Mouse (Mus musculus) heart, embryonic 11.5 days (tissue): ENCODE measurements around the gene Il1f6. TPM values are rescaled to one million over a fixed set of nuclear protein-coding genes. Genes with fewer than 3 reads are reported as not detected.
"Not testable (repeated sequence)": the region's sequence is repeated elsewhere in the genome, so short reads cannot be mapped to it uniquely, and the experiment has no call there.

Experiments used
- ATAC-seq: fragments of 200-750 bp; cut with Nextera tagmentation; replicated peaks from 2 replicates; pipeline ENCODE4 v1.8.0; 2017; ENCODE audit warnings: moderate library complexity; ENCODE audit not compliant: insufficient number of reproducible peaks, low FRiP score, low TSS enrichment
- H3K27ac ChIP-seq: fragments of 300-500 bp; sonication (generic); 2 replicates; pipeline ENCODE4 v1.5.1; 2014; ENCODE audit warnings: mild to moderate bottlenecking, low read depth, low read length
- H3K27me3 ChIP-seq: fragments of 300-500 bp; sonication (generic); 2 replicates; pipeline ENCODE4 v1.6.1; 2014; ENCODE audit warnings: mild to moderate bottlenecking, low read length, mixed read lengths; ENCODE audit not compliant: control insufficient read depth, insufficient read depth
- H3K36me3 ChIP-seq: fragments of 300-500 bp; sonication (generic); 2 replicates; pipeline ENCODE4 v1.6.1; 2014; ENCODE audit warnings: mild to moderate bottlenecking, low read length, moderate library complexity, mixed read lengths; ENCODE audit not compliant: control insufficient read depth, insufficient read depth
- H3K4me1 ChIP-seq: fragments of 300-500 bp; sonication (generic); 2 replicates; pipeline ENCODE4 v1.6.1; 2014; ENCODE audit warnings: low read length; ENCODE audit not compliant: control insufficient read depth, insufficient read depth
- H3K4me2 ChIP-seq: fragments of 300-500 bp; sonication (generic); 2 replicates; pipeline ENCODE4 v1.6.1; 2014; ENCODE audit warnings: mild to moderate bottlenecking, moderate library complexity
- H3K4me3 ChIP-seq: fragments of 300-500 bp; sonication (generic); 2 replicates; pipeline ENCODE4 v1.5.1; 2014; ENCODE audit warnings: low read depth, low read length
- H3K9ac ChIP-seq: fragments of 300-500 bp; sonication (generic); 2 replicates; pipeline ENCODE4 v1.6.1; 2014; ENCODE audit warnings: mild to moderate bottlenecking, low read depth, low read length, moderate library complexity
- H3K9me3 ChIP-seq: fragments of 300-500 bp; sonication (generic); replicated peaks from 2 replicates; pipeline ENCODE4 v1.6.1; 2016; ENCODE audit warnings: low read length; ENCODE audit not compliant: control insufficient read depth
- WGBS: fragments of 180-500 bp; shearing (Covaris S2); extraction: QIAGEN DNeasy Blood & Tissue Kit; methylation state at CpG from one replicate; pipeline ENCODE4 v1.1.7; 2014; ENCODE audit not compliant: insufficient replicate concordance; 5-methylcytosine and 5-hydroxymethylcytosine counted together
- polyA plus RNA-seq: library from polyadenylated mRNA; unstranded; fragments of >200 nt; fragmentation: Nextera tagmentation; extraction: Ambion mirVana; gene quantifications from 2 replicates; pipeline ENCODE4 v1.2.1, GENCODE M21; 2014

The Il1f6 gene
- not detected in 2 replicates for polyA plus RNA-seq

DNA sequence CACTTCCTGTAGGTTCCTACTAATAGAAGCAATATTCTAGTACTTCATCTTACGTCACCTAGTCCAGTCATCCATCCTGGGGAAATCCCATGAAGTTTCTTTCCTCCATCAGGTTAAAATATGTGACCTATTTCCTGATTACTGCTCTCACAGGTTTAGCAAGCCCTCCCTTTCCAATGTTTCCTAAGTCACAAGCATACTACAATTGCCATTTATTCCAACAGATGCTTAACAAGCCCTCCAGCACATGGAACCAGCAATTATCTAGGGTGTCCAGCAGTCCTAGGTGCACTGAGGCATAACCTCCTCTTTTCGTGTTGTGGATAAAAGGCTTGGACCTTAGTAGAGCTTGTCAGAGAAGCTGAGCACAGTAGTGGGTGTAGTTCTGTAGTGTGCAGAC lies at the start of gene Il1f6:
TSS of gene Il1f6 (plus strand) at position 301 of the 400 bp plus-strand sequence.
- ATAC-seq = no peak
- Histone ChIP-seq H3K36me3 (no peaks in the 10 kb centered on the region), H3K4me2 (no peak within 1 kb of the TSS), H3K9ac (no peak within 1 kb of the TSS), H3K4me3 (no peak within 1 kb of the TSS), H3K27ac (no peak within 1 kb of the TSS), H3K27me3 (no peaks in the 10 kb centered on the region), H3K4me1 (no peaks in the 10 kb centered on the region), H3K9me3 (no peaks in the 10 kb centered on the region)
- 81% methylated on average over 2 of the region's 2 CpGs for WGBS

DNA sequence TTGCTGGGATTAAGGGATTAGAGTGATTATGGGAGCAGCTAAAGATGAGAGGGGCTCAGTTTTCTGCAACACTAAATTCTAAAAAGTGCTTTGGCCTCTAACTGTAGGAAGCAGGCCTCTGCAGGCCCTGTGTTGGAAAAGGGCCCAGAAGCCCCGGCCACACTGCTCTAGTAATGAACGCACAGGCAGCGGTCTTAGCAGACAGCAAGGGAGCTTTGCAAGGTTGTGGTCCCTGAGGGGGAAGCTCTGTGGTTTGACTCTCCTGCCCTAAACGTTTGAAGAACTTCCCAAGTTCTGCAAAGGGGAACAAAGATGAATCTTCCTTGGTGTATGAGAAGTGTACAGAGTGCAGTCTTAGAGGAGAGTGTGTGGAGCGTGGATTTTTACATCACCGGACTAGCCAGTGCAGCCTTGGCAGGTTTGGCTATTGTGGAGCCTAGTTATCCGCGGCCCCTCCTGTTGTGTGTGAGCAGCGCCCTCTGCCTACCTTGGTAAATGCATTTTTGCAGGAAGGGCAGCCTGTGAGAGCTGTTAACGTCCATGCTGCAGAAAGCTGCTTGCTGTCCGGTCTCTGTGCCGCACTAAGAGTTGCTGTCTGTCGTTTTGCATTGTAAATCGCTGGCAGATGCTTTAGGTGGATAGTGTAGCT lies 33.4 kb upstream of the Il1f6 start:
- Histone ChIP-seq H3K4me2 (peak overlapping the region; percentile 52), H3K4me3 (0 out of 2 replicates have a peak overlapping the region, but pooled peaks have one; percentile 14)
- 19% methylated on average over 14 of the region's 14 CpGs for WGBS

DNA sequence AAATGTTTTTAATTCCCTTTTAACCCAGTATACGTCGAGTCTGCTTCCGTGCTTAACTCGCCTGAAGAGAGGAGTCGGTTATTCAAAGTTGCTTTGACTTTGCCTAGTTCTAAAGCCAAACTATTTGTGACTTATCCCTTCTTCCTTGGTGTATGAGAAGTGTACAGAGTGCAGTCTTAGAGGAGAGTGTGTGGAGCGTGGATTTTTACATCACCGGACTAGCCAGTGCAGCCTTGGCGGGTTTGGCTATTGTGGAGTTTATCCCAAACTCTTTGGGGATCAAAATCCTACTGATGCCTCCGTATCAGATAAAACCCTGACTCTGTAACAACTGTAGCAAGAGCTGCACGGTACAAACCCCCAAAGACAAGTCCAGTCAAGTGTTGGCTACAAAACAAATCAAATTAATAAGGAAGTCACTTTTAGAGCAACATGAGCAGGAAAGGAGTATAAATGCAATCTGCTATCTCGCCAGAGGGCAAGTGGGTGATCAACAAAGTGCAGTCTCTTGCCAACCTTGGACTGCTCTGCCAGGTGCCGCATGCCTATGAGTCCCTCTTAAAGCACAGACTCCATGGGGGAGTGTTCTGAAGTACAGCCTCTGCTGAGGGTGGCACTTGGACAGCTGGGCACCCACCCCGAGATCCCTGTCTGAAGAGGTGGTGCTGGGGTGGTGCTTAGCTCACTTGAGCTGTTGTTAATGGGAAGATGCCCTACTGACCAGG lies 32.6 kb upstream of the Il1f6 start:
- H3K4me2 ChIP-seq = peak overlapping the region; percentile 52
- WGBS = 61% methylated on average over 13 of the region's 13 CpGs

More for the DNA sequence above, 33.4 kb upstream of the Il1f6 start:
- not testable (repeated sequence) for H3K27me3 ChIP-seq, H3K27ac ChIP-seq, H3K9me3 ChIP-seq, H3K9ac ChIP-seq, H3K36me3 ChIP-seq, H3K4me1 ChIP-seq
- ATAC-seq = 0 out of 2 replicates have a peak, but pooled peaks have one; percentile 22

DNA sequence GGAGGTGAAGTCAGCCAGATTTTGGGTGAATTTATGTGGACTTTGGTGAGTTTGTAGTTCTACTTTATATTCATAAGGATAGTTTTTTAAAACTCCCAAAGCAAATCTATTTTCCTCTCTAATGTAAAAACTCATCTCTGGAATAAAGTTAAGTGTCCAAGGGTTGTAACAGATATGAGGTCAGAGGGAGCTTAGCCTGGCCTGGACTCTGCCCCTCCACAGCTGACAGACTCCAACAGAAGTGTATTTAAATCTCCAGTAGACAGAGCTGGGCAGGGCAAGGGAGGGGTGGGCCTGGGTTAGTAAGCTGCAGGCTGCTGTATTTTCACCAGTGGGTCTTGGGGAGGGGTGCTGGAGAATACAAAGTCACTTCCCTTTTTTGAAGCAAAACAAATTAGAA lies 31.1 kb upstream of the Il1f6 start:
- H3K27ac ChIP-seq, ATAC-seq, H3K27me3 ChIP-seq, H3K9me3 ChIP-seq, H3K36me3 ChIP-seq, H3K4me3 ChIP-seq, H3K9ac ChIP-seq, H3K4me2 ChIP-seq, H3K4me1 ChIP-seq: not testable (repeated sequence)

More for the DNA sequence above, 32.6 kb upstream of the Il1f6 start:
- not testable (repeated sequence) for H3K27ac ChIP-seq, H3K36me3 ChIP-seq, H3K4me1 ChIP-seq, ATAC-seq, H3K9ac ChIP-seq, H3K9me3 ChIP-seq, H3K27me3 ChIP-seq
- H3K4me3 ChIP-seq = 0 out of 2 replicates have a peak overlapping the region, but pooled peaks have one; percentile 14

DNA sequence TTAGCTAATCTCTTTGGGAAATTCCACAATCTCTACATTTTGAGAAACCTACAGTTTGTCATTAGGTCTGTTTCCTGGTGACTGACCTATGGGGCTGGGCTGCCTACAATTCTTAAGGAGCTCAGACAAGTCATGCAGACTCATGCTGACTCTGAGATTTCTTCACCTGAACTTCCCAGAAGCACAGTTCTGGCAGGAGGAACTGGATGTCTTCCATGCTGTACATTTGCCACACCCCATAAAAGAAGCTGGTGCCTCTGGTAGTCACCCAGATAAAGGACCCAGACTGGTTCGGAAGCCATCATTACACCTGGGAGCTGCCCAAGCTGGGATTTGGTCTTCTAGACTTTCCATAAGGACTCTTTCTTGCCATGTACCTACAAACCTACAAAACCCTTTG lies 29.0 kb upstream of the Il1f6 start, which contains the start of gene Il1f9:
TSS of gene Il1f9 (plus strand) at position 301 of the 400 bp plus-strand sequence.
- no peak within 1 kb of the TSS for H3K9ac ChIP-seq
- no peaks in the 10 kb centered on the region for H3K9me3 ChIP-seq
- H3K27me3 ChIP-seq = no peaks in the 10 kb centered on the region
- H3K4me2 ChIP-seq = no peak within 1 kb of the TSS
- H3K4me3 ChIP-seq = no peak within 1 kb of the TSS
- no peaks in the 10 kb centered on the region for H3K36me3 ChIP-seq
- H3K4me1 ChIP-seq = no peaks in the 10 kb centered on the region
- 76% methylated on average over 1 of the region's 1 CpGs for WGBS
- no peak for ATAC-seq
- H3K27ac ChIP-seq = no peak within 1 kb of the TSS

DNA sequence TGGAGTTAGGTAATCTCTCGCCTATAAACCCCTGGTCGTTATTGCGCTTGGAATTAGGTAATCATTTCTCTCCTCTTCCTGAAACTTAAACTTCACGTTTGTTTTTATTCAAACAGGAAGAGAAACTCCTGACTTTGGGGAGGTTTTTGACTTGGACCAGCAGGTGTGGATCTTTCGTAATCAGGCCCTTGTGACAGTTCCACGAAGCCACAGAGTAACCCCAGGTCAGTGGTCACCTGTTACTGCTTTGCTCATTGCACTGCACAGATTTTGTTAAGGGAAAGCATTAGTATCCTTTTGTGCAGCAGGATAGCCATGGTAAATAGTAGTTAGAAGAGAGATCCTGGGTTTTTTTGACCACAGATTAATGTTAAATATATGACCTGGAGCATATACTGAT lies 27.6 kb upstream of the Il1f6 start:
- Histone ChIP-seq H3K27me3 (no peaks in the 10 kb centered on the region), H3K4me1 (no peaks in the 10 kb centered on the region), H3K4me3 (no peak overlapping the region), H3K36me3 (no peaks in the 10 kb centered on the region), H3K9ac (no peak overlapping the region), H3K9me3 (no peaks in the 10 kb centered on the region), H3K4me2 (no peak overlapping the region), H3K27ac (no peak overlapping the region)
- 67% methylated on average over 6 of the region's 6 CpGs for WGBS
- ATAC-seq = no peak

DNA sequence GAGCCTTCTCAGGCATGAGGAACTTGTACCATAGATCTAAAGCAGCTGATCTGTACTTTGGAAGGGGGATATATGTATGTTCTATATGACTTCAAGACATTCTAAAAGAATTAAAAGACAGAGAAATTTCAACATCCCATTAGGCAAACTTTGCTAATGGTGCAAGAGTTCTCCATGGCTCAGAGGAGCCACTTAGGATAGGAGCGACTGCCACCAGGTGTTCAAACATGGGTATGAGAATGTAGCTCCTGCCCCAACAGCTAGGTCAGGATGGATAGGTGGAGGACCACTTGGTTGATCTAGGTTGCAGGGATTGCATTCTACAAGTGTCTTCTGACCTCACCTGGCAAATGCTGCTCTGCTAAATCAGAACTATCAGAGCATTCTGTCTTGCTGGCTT lies 27.0 kb upstream of the Il1f6 start:
- WGBS = 74% methylated on average over 1 of the region's 1 CpGs
- Histone ChIP-seq H3K4me1 (no peaks in the 10 kb centered on the region), H3K36me3 (no peaks in the 10 kb centered on the region), H3K27ac (no peak overlapping the region), H3K9ac (no peak overlapping the region), H3K4me3 (no peak overlapping the region), H3K9me3 (no peaks in the 10 kb centered on the region), H3K4me2 (no peak overlapping the region), H3K27me3 (no peaks in the 10 kb centered on the region)
- no peak for ATAC-seq

DNA sequence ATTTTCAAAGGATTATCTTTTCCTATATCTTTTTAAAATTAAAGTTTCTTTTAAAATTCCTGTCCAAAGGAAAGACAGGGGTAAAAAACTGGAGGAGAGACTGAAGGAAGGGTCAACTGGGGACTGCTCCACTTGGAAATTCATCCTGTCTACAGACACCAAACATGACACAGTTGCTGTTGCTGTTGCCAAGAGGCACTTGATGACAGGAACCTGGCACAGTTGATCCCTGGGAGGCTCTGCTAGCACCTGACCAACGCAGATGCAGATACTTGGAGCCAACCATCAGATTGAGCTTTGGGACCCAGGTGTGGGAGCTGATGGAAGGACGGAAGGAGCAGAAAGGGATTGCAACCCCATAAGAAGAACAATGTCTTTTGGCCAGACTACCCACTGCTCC lies 12.0 kb downstream of the Il1f6 start:
- no peaks in the 10 kb centered on the region for H3K36me3 ChIP-seq
- H3K9ac ChIP-seq = no peak overlapping the region
- WGBS = 72% methylated on average over 2 of the region's 2 CpGs
- no peak overlapping the region for H3K4me3 ChIP-seq
- no peak overlapping the region for H3K27ac ChIP-seq
- no peak for ATAC-seq
- no peaks in the 10 kb centered on the region for H3K27me3 ChIP-seq
- H3K4me1 ChIP-seq = no peaks in the 10 kb centered on the region
- H3K9me3 ChIP-seq = no peaks in the 10 kb centered on the region
- no peak overlapping the region for H3K4me2 ChIP-seq
